Mouse (Mus musculus) kidney, embryonic 16.5 days (tissue): ENCODE data around the gene Mat1a. TPM values are rescaled to one million over a fixed set of nuclear protein-coding genes. Genes with fewer than 3 reads are reported as not detected.

Experiments
- ATAC-seq: fragments of 200-750 bp; cut with Nextera tagmentation; 2 replicates; pipeline ENCODE4 v1.8.0; 2017; ENCODE audit warnings: moderate TSS enrichment; ENCODE audit not compliant: low FRiP score, low TSS enrichment
- H3K27ac ChIP-seq: fragments of 300-500 bp; sonication (generic); 2 replicates; pipeline ENCODE4 v1.5.1; 2014; ENCODE audit warnings: low read length
- H3K27me3 ChIP-seq: fragments of 300-500 bp; sonication (generic); 2 replicates; pipeline ENCODE4 v1.6.1; 2014; ENCODE audit warnings: low read length, control low read depth, mixed read lengths; ENCODE audit not compliant: insufficient read depth
- H3K36me3 ChIP-seq: fragments of 300-500 bp; sonication (generic); 2 replicates; pipeline ENCODE4 v1.6.1; 2014; ENCODE audit warnings: low read length, control low read depth, mixed read lengths; ENCODE audit not compliant: insufficient read depth
- H3K4me1 ChIP-seq: fragments of 300-500 bp; sonication (generic); 2 replicates; pipeline ENCODE4 v1.6.1; 2014; ENCODE audit warnings: low read length, control low read depth, mixed read lengths; ENCODE audit not compliant: insufficient read depth
- H3K4me2 ChIP-seq: fragments of 300-500 bp; sonication (generic); replicated peaks from 2 replicates; pipeline ENCODE4 v1.6.1; 2014; ENCODE audit warnings: low read depth, low read length
- H3K4me3 ChIP-seq: fragments of 300-500 bp; sonication (generic); 2 replicates; pipeline ENCODE4 v1.5.1; 2014; ENCODE audit warnings: mild to moderate bottlenecking, low read length
- H3K9ac ChIP-seq: fragments of 300-500 bp; sonication (generic); replicated peaks from 2 replicates; pipeline ENCODE4 v1.6.1; 2014; ENCODE audit warnings: low read length
- H3K9me3 ChIP-seq: fragments of 300-500 bp; sonication (generic); 2 replicates; pipeline ENCODE4 v1.6.1; 2016; ENCODE audit warnings: low read length, control low read depth
- WGBS: fragments of 180-500 bp; shearing (Covaris S2); extraction: QIAGEN DNeasy Blood & Tissue Kit; methylation state at CpG from one replicate; pipeline ENCODE4 v1.1.7; 2014; 5-methylcytosine and 5-hydroxymethylcytosine counted together
- polyA plus RNA-seq: library from polyadenylated mRNA; unstranded; fragments of >200 nt; fragmentation: Nextera tagmentation; extraction: Ambion mirVana; gene quantifications from 2 replicates; pipeline ENCODE4 v1.2.1, GENCODE M21; 2015

The Mat1a gene
- polyA plus RNA-seq, 1 experiment from 2014 or later: 0.54 TPM

DNA sequence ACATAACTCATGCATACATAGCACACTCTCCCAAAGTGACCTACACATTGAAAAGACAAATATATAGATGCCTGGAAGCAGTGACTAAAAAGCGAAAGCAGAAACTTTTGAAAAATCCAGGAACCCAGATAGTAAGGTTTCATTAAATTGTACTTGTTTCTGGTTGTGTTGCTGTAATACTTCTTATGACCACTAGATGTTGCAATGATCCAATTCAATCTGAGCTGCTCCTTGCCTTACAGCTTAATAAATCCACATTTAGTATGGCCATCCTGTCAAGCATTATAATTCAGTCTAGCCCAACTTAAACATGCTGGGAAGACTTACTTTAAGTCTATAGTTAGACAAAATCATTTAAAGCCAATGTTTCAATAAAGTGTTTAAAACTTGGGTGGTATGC, 10.7 kb upstream of the Mat1a start:
- Histone ChIP-seq H3K27me3 (no peaks in the 10 kb centered on the region), H3K36me3 (no peaks in the 10 kb centered on the region), H3K4me2 (no peak overlapping the region), H3K4me1 (no peaks in the 10 kb centered on the region), H3K4me3 (no peak overlapping the region), H3K9me3 (no peaks in the 10 kb centered on the region), H3K9ac (no peak overlapping the region), H3K27ac (no peak overlapping the region)
- no peak for ATAC-seq
- WGBS: 51% methylated on average over 1 of the region's 1 CpGs

DNA sequence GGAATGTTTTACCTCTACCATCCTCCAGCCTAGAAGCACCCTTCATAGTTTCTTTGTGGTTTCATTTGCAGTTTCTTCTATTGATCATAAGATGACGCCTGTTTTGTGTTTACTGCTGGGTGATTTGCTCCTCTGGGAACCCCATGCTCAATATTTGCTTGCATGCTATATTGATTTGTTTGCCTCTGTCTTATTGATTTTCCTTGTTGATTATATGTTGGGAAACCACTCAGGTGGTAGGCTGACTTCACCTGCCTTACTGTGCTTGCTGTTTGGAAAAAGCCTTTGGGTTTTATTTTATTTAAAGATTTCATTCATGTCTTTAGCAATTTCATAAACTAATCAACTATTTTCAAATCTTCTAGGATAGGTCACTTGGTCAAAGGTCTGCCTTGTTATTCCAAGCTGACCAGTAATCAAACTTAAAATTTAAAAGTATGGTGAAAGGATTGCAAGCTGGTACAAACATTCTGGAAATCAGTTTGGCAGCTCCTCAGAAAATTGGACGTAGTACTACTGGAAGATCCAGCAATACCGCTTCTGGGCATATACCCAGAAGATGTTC, 8.5 kb upstream of the Mat1a start:
- Histone ChIP-seq H3K27ac (no peak overlapping the region), H3K9ac (no peak overlapping the region), H3K4me3 (no peak overlapping the region), H3K4me1 (no peaks in the 10 kb centered on the region), H3K36me3 (no peaks in the 10 kb centered on the region), H3K27me3 (no peaks in the 10 kb centered on the region), H3K4me2 (no peak overlapping the region), H3K9me3 (no peaks in the 10 kb centered on the region)
- 89% methylated on average over 3 of the region's 3 CpGs for WGBS
- no peak for ATAC-seq

DNA sequence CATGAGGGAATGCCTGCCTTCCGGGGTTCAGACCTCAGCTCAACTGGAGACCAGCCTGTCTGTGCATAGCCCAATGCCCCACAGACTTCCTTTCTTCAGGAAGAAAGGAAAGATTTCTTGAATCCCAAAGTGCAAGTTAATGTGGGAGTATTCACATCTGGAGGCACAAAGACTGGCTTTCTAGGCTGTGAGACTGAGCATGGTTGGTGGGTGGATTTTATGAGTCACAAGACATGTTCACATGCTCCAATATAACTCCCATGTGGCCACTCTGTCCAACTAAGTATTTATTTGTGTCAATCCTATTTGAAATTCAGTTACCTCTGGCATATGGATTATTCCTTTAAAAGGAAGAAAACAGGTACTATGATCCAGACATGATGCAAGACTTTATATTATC, 6.1 kb upstream of the Mat1a start:
- no peak overlapping the region for H3K27ac ChIP-seq
- H3K4me2 ChIP-seq: no peak overlapping the region
- whole genome bisulfite sequencing: 69% methylated on average over 1 of the region's 1 CpGs
- no peaks in the 10 kb centered on the region for H3K9me3 ChIP-seq
- no peaks in the 10 kb centered on the region for H3K36me3 ChIP-seq
- H3K4me1 ChIP-seq: no peaks in the 10 kb centered on the region
- H3K27me3 ChIP-seq: no peaks in the 10 kb centered on the region
- ATAC-seq: no peak
- no peak overlapping the region for H3K4me3 ChIP-seq
- no peak overlapping the region for H3K9ac ChIP-seq

- no peak for ATAC-seq
- Histone ChIP-seq H3K4me1 (no peaks in the 10 kb centered on the region), H3K9me3 (no peaks in the 10 kb centered on the region), H3K27ac (no peak overlapping the region), H3K4me2 (no peak overlapping the region), H3K36me3 (no peaks in the 10 kb centered on the region), H3K27me3 (no peaks in the 10 kb centered on the region), H3K4me3 (no peak overlapping the region), H3K9ac (no peak overlapping the region)
- 78% methylated on average over 3 of the region's 3 CpGs for WGBS
Observed at GRCm38 (mm10) chr14:41100712-41101111, 4.1 kb upstream of the Mat1a start.

- Histone ChIP-seq H3K27me3 (no peaks in the 10 kb centered on the region), H3K4me3 (no peak overlapping the region), H3K4me1 (no peaks in the 10 kb centered on the region), H3K27ac (no peak overlapping the region), H3K9me3 (no peaks in the 10 kb centered on the region), H3K4me2 (no peak overlapping the region), H3K9ac (no peak overlapping the region), H3K36me3 (no peaks in the 10 kb centered on the region)
- ATAC-seq: no peak
- WGBS: 82% methylated on average over 5 of the region's 5 CpGs
Observed at GRCm38 (mm10) chr14:41101242-41101641, 3.6 kb upstream of the Mat1a start.

DNA sequence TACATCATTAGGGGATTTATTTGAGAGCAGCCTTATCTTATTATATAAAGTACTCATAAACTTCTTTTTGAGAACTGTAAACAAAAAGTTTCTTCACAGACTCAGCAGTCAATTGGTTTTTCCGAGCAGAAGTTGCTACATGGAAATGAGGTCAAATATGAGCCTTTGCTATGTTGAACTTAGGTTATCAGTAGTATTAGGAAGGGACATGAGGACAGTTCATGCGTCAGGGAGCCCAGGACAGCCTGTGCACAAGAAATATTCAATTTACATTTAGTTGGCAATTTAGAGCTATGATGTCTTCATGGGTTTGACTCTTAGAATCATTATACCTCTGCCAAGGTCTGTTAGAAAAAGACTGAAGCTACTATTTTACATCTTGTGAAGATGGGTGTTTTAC, 2.6 kb upstream of the Mat1a start:
- Histone ChIP-seq H3K4me3 (no peak overlapping the region), H3K36me3 (no peaks in the 10 kb centered on the region), H3K27me3 (no peaks in the 10 kb centered on the region), H3K9me3 (no peaks in the 10 kb centered on the region), H3K4me2 (no peak overlapping the region), H3K4me1 (no peaks in the 10 kb centered on the region), H3K27ac (no peak overlapping the region), H3K9ac (no peak overlapping the region)
- no peak for ATAC-seq
- 65% methylated on average over 2 of the region's 2 CpGs for WGBS

- WGBS: 85% methylated on average over 7 of the region's 7 CpGs
Observed at GRCm38 (mm10) chr14:41111031-41111668, 6.3 kb downstream of the Mat1a start.

GRCm38 (mm10) chr14:41112944-41113343, 8.1 kb downstream of the Mat1a start:
- no peak for ATAC-seq
- 78% methylated on average over 4 of the region's 4 CpGs for WGBS

More at GRCm38 (mm10) chr14:41111031-41111668, 6.3 kb downstream of the Mat1a start:
- no peak for ATAC-seq
- Histone ChIP-seq H3K9ac (no peak overlapping the region), H3K4me3 (no peak overlapping the region), H3K27me3 (no peaks in the 10 kb centered on the region), H3K9me3 (no peaks in the 10 kb centered on the region), H3K36me3 (no peaks in the 10 kb centered on the region), H3K4me1 (no peaks in the 10 kb centered on the region), H3K27ac (no peak overlapping the region), H3K4me2 (no peak overlapping the region)

DNA sequence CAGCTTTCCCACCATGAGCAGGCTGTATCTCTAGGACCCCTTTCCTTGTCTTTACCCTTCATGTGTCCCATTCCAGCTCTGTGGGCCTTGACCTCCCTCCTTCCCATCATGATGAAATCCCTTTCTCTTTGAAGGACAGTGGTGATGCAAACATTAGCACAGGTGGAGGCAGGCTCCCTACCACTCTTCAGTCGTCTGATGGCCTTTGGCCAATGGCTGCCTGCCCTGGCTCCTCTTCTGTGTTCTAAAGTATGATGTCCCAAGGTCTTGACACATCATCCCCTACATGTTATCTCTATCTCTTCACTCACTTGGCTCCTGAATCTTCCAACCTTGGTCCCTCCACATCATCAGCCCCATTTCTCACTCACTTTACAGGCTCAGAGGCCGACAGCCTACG, 11.4 kb downstream of the Mat1a start:
- Histone ChIP-seq H3K4me2 (no peak overlapping the region), H3K9me3 (no peaks in the 10 kb centered on the region), H3K9ac (no peak overlapping the region), H3K27me3 (no peaks in the 10 kb centered on the region), H3K4me3 (no peak overlapping the region), H3K27ac (no peak overlapping the region), H3K4me1 (no peaks in the 10 kb centered on the region), H3K36me3 (no peaks in the 10 kb centered on the region)
- 82% methylated on average over 3 of the region's 3 CpGs for WGBS
- no peak for ATAC-seq

More at GRCm38 (mm10) chr14:41112944-41113343, 8.1 kb downstream of the Mat1a start:
- Histone ChIP-seq H3K27me3 (no peaks in the 10 kb centered on the region), H3K27ac (no peak overlapping the region), H3K9me3 (no peaks in the 10 kb centered on the region), H3K4me2 (no peak overlapping the region), H3K9ac (no peak overlapping the region), H3K4me1 (no peaks in the 10 kb centered on the region), H3K36me3 (no peaks in the 10 kb centered on the region), H3K4me3 (no peak overlapping the region)

GRCm38 (mm10) chr14:41124683-41125082, 19.8 kb downstream of the Mat1a start:
- Histone ChIP-seq H3K36me3 (no peaks in the 10 kb centered on the region), H3K4me1 (no peaks in the 10 kb centered on the region), H3K4me3 (no peak overlapping the region), H3K4me2 (no peak overlapping the region), H3K27me3 (no peaks in the 10 kb centered on the region), H3K9me3 (no peaks in the 10 kb centered on the region), H3K9ac (no peak overlapping the region), H3K27ac (no peak overlapping the region)
- WGBS: 85% methylated on average over 5 of the region's 5 CpGs
- no peak for ATAC-seq
